Mouse (Mus musculus): ENCODE results near the gene Usp30.
A peak's percentile ranks its signal among the peaks of the same experiment; 100 is the strongest.

Usp30 gene

DNA sequence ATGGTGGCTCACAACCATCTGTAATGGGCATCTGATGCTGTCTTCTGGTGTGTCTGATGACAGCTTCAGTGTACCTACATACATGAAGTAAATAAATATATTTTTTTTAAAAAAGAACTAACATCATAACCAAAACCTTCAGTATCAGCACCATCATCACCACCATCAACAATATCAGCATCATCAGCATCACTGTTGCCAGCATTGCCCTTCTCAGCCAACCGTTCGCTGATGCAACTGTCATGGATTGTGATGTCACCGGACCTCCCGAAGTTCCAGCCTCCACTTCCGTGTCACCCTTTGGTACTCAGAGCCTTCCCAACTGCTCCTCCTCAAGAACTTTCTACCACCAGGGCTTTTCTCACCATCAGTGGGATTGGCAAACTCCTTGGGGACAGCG, at the start of gene Usp30:
TSS of gene Usp30 (plus strand) at position 301 of the 400 bp plus-strand sequence.
- DNase-seq (ENCODE audit: low spot score): no peak

DNA sequence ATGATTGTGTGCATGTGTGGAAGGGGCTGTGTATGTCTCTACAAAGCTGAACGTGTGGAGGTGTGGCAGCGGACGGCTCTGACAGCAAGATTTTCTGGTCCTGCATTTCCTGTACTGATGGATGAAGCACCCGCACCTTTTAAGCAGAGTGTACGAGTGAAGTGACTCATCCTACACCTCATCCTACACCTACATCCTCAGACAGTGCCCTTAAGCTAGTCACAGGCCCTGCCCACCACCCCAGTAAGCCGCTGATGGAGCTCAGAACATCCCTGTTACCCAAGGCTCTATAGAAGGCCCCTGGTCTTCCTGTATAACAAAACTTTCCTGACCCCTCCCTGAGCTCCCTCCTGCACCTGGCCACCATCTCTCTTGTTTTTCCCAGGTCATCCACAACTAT, 40.9 kb upstream of the Usp30 start:
- no peak for DNase-seq (ENCODE audit: low spot score)

DNA sequence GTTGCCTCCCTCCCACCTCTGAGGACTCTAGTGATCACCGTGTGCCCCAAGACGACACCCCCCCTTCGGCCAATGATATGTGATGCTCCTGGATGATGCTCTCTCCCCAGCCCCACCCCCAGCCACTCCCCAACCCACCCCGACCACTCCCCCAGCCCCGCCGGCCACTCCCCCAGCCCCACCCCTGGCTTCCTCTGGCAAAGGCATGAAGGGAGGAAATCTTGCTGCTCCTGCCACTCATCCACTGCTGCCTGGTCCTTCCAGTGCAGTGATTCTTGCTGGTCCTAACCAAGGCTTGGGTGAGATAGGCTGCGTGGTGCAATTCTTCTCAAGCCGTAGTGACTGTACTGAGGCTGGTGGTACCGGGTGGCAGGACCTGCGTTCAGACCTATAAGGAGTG, 40.4 kb upstream of the Usp30 start:
- no peak for DNase-seq (ENCODE audit: low spot score)

DNA sequence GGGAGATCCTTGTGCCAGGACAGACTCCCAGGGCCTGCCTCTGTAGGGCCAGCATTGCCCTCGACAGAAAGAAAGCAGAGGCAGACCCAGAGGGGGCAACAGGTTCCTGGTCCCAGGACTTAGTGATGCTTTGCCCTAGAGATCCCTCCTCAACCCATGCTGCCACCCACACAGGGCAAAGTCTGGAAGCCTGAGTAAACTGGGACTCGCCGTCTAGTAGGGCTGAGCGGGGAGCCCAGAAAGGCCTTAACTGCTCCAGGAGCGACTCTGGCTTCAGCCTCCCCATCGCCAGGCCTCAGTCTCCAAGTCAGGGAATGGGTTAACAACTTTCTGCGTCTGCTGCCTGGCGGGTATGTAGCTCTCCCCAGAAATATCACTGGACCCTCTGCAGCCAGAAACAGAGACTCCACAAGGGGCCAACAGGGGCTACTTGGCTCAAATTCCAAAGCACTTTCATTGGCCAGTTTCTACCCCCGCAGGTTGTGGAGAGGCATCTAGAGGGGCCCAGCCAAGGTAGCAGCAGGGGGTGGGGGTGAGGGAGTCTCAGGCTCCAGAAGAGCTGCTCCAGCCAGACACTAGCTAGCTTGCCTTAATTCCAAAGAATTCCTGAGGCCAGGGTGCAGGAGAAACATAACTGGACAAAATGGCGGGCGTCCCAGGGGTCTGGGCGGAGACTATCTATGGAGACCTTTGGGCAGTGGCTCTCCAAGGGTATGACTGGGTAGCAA, 37.9 kb upstream of the Usp30 start:
- no peak for DNase-seq (ENCODE audit: low spot score)

DNA sequence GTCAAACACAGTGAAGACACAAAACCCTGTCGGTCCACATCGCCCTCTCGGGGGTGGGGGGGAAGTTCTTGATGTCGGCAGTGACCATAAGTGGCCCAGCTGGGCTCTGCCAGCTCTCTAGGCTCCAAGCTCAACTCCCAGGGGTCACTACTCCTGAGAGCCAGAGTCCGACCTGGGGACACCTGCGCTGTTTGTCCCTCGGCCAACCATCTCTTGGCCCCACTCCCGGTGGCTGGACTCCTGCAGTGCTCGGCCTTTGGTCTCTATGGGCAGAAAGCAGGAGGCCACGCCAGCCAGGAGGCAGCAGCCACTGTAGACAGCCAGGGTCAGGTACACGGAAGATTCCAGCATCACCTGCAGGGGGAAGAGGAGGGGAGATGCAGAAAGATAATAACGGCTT, 37.1 kb upstream of the Usp30 start:
- no peak for DNase-seq (ENCODE audit: low spot score)

DNA sequence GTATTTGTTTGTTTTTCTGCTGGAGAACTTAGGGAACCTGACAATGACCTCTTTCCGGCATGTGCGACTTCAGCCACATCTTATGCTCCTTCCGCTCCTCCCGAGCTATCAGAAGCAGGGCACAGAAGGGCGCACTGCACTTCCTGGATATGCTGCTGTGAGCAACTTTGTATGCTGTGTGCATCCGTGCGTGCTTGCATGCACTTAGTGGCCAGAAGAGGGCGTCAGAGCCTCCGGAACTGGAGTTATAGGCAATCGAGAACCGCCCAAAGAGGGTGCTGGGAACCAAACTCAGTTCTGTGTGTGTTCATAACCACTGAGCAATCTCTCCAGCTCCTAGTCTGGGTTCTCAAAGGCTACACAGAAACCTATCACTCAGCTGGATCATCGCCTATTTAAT, 34.6 kb upstream of the Usp30 start:
- DNase-seq (ENCODE audit: low spot score): no peak

DNA sequence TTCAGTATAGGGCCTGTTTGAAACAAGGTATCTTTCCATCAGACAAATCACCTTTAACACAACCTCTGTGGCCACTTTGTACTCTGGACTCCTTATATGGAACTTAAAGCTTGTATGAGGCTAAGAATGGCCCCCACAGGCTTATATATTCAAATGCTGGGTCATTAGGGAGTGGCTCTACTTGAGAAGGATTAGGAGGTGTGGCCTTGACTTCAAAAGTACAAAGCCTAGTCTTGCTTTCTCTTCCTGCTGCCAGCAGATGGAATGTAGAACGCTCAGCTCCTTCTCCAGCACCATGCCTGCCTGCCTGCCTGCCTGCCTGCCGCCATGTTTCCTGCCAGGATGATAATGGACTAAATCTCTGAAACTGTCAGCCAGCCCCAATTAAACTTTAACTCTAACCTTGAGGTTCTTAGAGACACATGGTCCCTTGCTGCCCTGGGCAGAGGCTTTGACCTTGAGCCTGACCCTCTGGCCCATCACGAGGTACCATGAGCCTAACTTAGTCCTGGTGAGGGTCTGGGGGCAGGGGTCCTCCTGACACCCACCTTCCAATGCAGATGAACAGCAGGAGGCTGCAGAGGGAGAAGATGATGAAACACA, 33.0 kb upstream of the Usp30 start:
- no peak for DNase-seq (ENCODE audit: low spot score)

DNA sequence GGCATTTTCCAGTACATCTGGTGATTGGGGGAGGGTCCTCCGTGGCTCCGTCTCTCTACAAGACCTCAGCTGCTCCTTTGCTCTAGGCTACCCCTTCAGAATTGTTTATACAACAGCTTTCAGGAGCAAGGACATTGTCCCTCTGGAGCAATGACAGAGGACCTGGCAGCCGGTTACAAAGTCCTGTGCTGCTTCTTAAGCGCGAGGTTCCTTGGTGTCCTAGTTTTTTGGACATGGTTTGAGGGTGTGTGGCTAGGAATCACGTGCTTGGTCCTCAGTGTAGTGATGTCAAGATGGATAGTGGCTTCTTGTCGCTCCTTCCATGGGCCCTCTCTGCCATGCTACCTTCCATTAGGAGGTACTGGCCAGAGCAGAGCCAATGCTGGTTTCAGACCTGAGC, 30.9 kb upstream of the Usp30 start:
- DNase-seq (ENCODE audit: low spot score): no peak

DNA sequence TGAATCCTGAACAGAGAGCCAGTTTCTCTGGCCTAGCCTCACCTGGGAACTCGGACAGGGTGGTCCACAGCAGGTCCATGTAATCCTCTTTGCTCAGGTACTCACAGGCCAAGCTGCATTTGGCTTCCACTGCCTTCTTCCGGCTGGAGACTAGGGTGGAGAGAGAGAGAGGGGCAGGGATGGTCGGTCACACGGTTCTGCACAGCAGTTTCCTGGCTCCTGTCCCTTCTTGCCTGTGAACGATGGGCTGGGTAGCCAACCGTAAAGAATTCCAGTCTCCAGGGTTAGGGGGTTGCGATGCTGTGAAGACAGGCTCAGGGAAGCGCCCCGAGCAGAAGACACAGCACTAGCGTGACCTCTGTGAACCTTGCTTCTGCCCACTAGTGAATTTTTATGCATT, 30.1 kb upstream of the Usp30 start:
- no peak for DNase-seq (ENCODE audit: low spot score)

DNA sequence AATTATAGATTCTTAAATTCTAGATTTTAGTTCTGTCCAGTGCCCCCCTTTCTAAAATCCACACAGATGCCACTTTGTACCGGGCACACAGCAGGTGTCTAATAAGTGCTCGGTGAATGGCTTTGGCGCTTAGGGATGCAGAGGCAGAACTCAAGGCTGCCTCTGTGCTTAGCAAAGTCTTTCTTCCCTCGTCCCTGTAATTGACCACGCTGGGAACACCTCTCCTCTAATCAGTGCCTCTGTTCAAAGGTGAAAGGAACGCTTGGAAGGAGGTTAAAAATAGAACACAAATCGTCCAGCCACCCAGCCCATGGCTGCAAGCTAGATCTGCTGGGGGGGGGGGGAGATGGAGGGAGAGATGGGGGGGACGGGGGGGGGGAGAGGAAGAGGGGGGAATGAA, 24.8 kb upstream of the Usp30 start:
- DNase-seq (ENCODE audit: low spot score): no peak

DNA sequence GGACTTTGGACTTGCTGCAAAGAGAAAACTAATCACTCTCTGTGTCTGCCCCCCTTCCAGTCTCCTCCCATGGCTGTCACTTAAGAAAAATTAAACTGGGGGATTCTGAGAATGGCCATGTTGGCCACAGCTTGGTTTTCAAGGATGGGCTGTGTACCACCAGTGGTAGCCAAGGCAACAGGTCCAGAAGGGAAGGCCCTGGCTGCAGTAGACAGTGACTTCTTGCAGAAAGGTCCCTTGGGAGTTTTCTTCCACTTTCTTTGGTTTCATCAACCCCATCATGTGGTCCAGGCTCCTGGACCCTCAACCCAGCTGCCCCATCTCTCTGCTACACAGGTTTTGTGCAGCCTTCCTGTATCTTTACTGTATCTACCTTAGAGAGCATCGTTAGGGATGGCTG, 24.4 kb upstream of the Usp30 start:
- DNase-seq (ENCODE audit: low spot score): no peak

DNA sequence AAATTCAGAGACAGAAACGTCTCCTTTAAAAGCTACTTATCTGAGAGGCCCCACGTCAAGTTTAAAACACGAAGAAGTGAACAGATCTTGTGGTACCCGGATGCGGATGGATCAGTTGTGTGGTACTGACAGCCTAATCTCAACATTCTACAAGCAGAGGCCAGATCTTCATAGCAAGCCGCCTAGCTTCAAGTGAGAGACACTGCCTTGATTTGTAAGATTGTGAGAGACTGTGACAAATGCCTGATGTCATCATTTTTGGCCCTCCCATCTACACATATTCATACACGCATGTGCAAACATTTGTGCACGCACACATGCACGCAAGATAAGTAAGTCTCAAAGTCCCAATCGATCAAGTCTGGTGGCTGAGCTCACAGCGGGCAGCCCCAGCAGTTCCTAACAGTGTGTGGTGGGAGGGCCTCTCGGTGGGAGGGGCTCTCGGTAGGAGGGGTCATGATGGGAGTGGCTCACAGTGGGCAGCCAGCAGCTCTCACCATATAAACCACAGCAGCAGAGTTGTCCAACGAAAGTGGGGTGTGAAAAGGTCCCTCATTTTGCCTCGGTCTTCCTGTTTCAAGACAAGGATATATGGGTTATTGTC, 23.8 kb upstream of the Usp30 start:
- DNase-seq (ENCODE audit: low spot score): no peak

DNA sequence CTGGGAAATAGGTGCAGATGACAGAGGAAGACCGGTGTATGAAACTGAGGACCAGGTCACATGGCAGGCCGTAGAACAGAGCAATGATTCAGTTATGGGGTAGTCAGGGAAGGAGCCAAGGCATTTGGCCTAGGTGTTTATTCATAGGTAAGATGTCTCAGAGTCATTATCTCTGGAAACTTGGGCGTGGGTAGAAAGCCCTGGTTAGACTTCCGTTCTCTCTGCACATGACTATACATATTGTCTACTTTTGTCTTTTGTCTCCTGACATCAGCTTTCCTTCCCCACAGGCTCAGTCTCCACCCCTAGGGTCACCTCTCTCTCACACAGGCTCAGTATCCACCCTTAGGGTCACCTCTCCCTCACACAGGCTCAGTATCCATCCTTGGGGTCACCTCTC, 21.5 kb upstream of the Usp30 start:
- no peak for DNase-seq (ENCODE audit: low spot score)

DNA sequence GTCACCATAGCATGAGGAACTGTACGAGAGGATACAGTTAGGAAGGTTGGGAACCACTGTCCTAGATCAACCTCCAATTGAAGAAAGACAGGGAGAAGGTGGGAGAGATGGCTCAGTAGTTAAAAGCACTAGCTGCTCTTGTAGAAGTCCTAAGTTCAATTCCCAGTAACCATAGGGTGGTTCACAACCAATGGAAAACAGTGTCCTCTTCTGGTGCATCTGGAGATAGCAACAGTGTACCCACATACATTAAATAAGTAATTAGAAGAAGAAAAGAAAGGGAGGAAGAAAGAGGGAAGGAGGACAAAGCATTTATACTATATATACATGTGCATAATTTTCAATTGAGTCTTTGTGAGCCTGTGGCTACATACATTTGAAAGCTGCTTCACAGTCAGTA, 20.1 kb upstream of the Usp30 start:
- no peak for DNase-seq (ENCODE audit: low spot score)

DNA sequence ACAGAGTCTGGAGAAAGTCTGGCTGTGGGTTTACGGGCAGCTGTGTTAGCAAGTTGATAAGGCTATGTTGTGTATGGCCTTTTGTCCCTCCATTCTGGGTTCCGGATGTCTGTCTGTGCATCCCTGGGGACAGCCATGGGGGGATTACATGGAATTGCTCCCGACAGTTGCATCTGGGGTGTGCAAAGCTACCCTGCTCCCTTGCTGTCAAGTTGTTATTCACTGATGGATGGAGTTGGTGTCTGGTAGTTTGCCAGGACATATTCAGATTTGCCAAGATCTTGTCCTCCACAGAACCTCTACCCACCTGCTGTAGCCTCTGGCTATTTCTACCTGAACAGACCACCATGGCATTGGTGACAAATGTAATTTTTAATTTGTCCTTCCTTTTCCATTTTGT, 19.1 kb upstream of the Usp30 start:
- DNase-seq (ENCODE audit: low spot score): no peak

DNA sequence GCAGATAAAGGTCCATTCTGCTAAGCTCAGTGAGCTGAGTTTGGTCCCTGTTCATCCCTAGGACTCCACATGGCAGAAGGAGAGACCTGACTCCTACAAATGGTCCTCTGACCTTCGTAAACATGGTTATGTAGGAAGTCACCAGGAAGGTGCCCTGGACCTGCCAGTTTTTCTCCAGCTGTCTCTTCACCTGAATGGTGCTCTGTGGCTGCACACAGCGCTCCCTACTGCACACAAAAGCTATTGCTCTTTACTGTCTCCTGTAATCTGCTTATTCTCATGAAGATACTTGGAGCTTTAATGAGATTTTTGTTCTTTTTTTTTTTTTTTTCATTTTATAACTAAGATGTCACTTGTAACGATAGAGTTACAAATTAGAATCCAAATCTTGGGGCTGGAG, 18.7 kb upstream of the Usp30 start:
- DNase-seq (ENCODE audit: low spot score): no peak

DNA sequence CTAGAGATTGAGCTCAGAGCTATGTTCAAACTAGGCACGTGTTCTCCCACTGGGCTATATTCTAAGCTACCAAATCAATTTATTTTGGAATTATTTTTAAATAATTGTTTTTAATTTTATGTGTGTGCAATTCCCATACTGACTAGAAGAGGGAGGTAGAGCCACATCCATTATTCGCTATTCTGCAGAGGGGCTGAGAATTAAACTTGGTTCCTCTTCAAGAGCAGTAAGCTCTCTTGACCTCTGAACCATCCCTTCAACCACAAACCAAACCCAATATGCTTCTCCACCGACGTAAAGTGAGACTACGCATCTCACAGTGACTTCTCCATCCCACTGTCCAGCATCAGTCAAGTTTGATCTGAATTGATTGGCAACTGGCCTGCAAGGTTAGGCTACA, 18.1 kb upstream of the Usp30 start:
- DNase-seq (ENCODE audit: low spot score): no peak

DNA sequence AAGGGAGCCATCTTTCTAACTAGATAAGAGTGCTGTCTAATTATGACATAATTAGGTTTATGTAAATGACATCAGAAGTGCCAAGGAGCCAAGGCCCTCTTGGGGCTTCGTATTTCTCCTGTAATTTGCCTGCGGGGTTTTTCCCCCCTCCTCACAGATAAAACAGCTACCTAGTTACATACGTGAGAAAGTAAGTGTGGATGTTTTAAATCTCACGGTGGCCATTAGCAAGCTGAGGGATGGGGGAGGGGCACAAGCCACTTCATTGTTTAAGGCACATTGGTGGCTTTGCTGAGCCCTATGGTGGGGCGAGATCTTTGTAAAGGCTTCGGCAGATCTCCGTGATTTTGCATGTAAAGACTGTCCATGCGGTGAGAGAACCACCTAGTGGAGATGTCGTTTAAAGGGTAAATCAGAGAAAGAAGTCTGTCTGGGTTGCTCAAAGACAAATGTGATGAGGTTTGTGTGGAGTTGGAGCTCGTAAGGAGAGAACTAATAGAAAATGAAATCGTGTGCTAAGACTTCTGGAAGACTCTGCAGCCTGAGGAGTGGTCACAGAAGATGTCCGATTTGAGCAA, 16.4 kb upstream of the Usp30 start:
- no peak for DNase-seq (ENCODE audit: low spot score)

DNA sequence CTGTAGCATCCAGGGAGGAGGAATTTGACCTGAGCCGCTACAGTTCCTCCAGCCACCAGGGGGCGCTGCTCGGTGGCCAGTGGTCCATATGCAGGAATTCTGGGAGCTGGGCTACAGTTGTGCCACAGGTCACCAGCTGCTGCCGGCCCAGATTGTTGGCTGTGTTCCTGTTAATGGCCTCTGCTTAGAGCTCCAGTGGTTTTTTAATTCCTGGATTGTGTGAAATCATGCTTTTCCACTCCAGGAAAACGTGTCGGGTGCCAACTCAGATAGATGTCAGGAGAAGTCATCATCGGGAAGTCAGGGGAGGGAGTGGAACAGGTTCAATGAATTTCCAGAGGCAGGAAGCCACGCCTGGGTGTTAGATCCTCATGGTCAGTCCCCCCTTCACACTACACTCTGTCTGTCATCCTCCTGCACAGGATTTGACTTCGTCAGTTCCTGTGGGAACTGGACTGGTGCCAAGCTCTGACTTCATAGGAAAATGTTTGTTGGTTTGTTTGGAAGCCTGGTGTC, 13.0 kb upstream of the Usp30 start:
- DNase-seq (ENCODE audit: low spot score): peak; percentile 60

DNA sequence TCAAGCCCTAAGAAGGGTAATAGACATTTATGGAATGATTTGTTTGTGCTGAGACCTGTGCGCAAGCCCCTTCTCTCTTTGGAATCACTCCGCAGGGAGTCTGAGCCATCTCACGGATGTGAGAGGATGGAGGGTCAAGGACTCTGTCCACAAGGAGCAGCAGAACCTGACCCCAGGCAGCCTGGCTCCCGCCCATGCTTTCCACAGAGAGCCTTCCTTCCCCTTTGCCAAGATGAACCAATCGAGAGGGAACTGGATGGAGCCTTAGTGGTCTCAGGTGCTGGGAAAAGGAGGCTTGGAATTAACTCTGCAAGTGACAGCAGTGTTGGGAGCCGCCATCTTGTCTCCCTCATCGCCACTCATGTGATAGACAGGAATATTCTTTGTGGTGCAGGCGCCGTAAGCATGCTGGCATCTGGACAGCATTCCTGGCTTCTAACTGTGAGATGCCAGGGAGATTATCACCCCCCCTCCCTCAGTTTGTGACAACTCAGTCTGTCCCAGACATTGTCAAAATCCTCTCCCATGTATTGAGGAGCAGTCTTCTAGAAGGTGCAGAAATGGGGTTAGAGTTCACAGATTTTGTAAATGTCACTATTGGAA, 8.0 kb upstream of the Usp30 start:
- DNase-seq (ENCODE audit: low spot score): no peak

DNA sequence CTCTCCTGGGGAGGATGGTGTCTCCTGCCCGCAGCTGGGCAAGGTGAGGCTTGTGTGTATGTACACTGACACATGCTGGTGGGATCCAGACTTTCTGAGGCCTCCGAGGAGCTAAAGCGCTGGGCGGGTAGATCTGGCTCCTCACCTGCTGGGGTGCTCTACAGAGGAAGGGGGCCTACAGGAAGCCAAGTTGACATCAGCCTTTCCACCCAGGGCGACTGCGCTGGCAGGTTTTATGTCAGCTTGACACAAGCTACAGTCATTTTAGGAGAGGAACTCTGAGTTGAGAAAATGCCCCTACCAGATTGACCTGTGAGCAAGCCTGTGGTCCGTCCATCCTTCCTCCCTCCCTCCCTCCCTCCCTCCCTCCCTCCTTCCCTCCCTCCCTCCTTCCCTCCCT, 3.6 kb upstream of the Usp30 start:
- no peak for DNase-seq (ENCODE audit: low spot score)

DNA sequence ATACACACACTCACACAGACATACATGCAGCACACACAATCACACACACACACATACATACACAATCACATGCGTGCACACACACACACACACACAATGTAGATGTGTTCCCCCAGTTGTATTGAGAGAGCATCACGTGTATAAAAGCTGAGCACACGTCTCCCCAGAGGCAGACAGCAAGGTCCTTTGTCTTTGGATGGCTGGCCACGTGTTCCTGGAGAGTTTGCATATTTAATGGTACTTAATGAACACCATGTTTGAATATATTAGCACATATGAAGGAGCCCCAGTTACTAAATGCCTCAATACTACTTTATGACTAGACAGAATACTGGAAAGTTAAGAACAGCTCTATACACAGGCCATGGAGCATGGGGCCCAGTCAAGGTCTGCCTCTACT, 1.3 kb upstream of the Usp30 start:
- no peak for DNase-seq (ENCODE audit: low spot score)

DNA sequence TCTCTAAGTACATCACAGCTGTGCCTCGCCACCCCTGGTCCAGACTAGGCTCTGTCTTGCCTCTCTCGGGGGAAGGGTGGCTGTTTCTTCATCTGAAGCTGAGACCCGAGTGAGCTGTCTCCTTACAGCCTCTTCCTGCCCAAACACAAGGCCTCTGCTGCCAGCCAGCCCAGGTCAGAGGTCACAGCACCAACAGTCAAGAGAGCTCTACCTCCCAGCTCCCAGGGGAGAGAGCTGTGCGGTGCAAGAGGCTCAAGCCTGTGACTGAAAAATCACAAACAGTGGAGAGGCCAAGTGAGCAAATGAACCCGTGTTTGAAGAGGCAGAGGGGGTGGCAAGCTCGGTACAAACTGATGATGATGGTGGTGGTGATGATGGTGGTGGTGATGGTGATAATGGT, 1.3 kb downstream of the Usp30 start:
- no peak for DNase-seq (ENCODE audit: low spot score)

All from layer of hippocampus, adult 11-12 months (tissue).